Mouse (Mus musculus) spleen, embryonic (tissue): ENCODE measurements around the gene Clspn.
"Not testable (repeated sequence)": the region's sequence is repeated elsewhere in the genome, so short reads cannot be mapped to it uniquely, and the experiment has no call there.

Experiments used
- CTCF ChIA-PET: fragments of 350-600 bp; sonication (Branson Sonifier 250); formaldehyde crosslinking; loops from one replicate; lab custom pipeline; 2022; lab: Charles Lee

Clspn gene

GRCm38 (mm10) chr4:126556809-126557711 lies at the start of gene Clspn:
Clspn (plus strand) TSS chr4:126556935.
- CTCF ChIA-PET, result interaction anchor here (0.6 kb wide), 1 partner anchor 281 kb away, joined by 8 read pairs; no protein-coding TSS in a partner anchor

DNA sequence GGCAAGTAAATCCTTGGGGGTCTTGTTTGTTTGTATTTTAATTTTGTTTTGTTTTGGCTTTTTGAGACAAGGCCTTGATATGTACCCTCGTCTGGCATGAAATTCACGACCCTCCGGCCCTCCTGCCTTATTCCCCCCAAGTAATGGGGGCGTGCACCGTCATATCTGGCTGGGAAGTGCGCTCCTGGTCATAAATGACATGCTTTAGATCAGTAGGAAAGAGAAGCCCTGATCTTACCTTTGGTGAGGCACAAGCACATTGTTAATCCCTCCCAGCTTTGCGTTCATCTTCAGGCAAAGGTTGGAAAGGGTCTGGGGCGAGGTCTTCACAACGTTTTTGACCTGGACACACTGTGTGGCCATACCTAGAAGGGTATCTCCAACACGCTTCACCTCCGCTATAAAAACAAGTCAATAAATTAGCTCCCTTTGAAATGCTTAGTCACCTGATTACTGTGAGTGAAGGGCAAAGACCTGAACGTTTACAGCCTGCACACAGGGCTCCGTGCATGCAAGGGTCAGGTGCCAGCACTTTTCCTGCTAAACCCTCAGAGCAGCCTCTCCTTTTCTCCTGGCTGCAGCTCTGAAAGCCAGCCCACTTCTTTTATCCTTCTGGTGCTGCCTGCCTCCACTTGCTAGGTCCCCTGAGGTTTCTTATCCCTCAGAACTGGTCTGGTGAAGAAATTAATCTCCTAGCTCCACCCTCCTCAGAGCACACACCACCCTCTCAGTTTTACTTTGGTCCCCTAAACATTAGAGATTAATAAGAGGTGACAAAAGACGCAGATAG lies 48.4 kb upstream of the Clspn start:
- CTCF ChIA-PET, result no interaction called here

- CTCF ChIA-PET, result no interaction called here
Observed at GRCm38 (mm10) chr4:126509072-126509471, 47.7 kb upstream of the Clspn start.

GRCm38 (mm10) chr4:126511013-126511412 lies 45.7 kb upstream of the Clspn start:
- CTCF ChIA-PET, result no interaction called here

- CTCF ChIA-PET, result no interaction called here
Observed at GRCm38 (mm10) chr4:126512308-126513066, 44.2 kb upstream of the Clspn start.

DNA sequence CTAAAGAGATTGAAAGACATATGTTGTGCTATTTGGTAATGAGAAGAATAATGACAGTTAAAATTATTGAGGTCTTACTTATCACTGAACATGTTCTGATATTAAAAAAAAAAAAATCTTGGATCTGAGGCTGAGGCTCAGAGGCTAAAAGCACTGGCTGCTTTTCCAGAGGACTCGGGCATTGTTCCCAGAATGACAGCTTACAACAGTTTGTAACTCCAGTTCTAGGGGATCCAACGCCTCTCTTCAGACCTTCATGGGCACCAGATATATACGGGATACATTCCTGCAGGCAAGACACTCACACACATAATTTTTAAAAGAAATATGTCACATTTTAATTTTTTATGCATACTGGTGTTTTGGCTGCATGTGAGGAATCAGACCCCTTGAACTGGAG lies 30.6 kb upstream of the Clspn start:
- CTCF ChIA-PET, result no interaction called here

DNA sequence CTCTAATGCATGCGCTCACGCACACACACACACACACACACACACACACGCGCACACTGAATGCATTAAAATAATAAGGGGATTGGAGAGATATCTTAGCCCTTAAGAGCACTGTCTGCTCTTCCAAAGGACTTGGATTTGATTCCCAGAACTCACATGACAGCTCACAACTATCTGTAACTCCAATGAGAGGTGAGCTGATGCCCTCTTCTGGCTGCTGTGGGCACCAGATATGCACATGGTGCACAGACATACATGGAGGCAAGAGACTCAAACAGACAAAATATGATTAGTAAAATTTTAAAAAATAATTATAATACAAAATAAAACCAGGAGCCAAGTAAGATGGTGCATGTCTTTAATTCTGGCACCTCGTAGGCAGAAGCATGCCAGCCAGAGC lies 29.9 kb upstream of the Clspn start:
- CTCF ChIA-PET, result no interaction called here

DNA sequence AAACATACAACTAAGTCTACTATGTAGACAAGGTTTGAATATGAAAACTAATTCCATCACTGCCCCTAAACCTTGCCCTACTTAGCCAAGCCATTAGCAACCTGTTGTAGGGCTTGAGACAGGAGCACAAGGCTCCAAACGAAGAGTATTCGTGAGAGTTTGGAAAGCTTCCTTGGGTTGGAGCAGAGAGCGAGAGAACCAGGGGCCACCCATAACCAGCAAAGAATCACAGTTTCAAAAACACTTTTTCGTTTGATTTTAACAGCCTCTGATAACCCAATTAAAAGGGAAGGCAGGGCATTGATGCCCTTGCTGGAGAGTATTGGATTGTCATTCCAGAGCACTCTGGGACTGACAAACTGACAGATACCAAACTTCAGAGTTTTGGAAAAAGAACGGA lies 24.4 kb upstream of the Clspn start:
- CTCF ChIA-PET, result interaction anchor here (0.9 kb wide), 1 partner anchor 16 kb away, joined by 3 read pairs; no protein-coding TSS in a partner anchor

GRCm38 (mm10) chr4:126532827-126533728 lies 23.7 kb upstream of the Clspn start, which contains the start of gene Ago4:
Ago4 (minus strand) TSS chr4:126533472.
- CTCF ChIA-PET, result interaction anchor here (0.6 kb wide), 1 partner anchor 13 kb away, joined by 6 read pairs; no protein-coding TSS in a partner anchor

GRCm38 (mm10) chr4:126533729-126534070 lies 23.0 kb upstream of the Clspn start:
- CTCF ChIA-PET, result interaction anchor here (0.6 kb wide), 1 partner anchor 12 kb away, joined by 6 read pairs; no protein-coding TSS in a partner anchor

DNA sequence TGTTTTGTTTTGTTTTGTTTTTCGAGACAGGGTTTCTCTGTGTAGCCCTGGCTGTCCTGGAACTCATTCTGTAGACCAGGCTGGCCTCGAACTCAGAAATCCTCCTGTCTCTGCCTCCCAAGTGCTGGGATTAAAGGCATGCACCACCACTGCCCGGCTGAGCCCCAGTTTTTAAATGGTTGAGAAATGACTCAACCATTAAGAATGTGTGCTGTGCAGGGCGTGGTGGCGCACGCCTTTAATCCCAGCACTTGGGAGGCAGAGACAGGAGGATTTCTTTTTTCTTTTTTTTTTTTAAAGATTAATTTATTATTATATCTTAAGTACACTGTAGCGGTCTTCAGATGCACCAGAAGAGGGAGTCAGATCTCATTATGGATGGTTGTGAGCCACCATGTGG lies 21.1 kb upstream of the Clspn start:
- CTCF ChIA-PET, result not testable (repeated sequence)

DNA sequence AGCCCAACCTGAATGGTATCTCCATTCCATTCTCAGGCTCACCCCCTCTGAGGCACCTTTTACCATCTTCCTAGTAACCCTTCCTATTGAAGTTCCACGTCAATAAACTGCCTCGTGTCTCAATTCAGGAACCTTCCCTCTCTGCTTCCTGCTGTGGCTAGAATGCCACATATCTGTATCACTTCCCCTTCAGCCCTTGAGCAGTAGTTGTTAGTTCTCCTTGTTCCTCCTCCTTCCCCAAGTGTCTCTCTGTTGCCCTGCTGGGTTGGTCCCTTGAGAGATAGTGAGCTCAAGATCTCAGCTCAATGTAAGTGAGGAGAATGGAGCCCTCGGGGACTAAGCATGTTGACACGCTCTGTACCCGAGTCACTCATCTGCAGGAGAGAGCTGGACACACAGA lies 19.9 kb upstream of the Clspn start:
- CTCF ChIA-PET, result no interaction called here

DNA sequence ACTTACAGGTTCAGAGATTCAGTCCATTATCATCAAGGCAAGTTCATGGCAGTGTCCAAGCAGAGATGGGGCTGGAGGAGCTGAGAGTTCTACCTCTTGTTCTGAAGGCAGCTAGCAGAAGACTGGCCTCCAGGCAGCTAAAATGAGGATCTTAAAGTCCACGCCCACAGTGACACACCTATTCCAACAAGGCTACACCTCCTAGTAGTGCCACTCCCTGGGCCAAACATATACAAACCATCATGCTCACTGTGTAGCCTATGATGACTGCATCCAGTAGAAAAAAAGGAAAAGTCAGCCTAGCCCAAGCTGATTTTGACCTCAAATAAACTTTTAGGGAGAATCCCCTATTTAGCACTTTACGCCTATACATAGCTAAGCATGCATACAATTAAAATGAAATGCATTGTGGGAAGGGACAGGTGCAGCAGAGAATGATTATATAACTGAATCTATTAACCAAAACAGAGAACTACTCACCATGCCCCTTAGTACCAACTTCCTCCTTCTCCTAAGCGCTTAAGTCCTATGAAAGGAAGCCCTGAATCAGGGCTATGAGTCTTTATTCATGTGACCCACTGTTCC lies 16.2 kb upstream of the Clspn start:
- CTCF ChIA-PET, result interaction anchor here (0.6 kb wide), 1 partner anchor 201 kb away, joined by 3 read pairs; no protein-coding TSS in a partner anchor

DNA sequence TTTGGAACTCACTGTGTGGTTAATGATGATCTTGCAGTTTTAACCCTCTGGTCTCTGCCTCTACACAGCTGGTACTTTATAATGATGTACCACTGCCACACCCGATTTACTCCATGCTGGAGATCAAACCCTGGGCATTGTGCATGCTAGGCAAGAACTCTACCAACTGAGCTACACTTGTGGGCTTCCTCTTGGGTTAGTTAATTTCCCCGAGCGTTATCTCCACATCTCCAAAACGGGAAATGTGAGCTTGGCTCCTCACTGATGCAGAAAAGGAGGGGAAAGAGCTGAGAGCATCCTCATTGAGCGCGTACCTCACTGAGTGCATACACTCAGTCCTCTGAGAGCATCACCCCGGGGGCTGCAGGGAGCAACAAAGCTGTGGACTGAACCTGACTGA lies 13.9 kb upstream of the Clspn start:
- CTCF ChIA-PET, result no interaction called here

DNA sequence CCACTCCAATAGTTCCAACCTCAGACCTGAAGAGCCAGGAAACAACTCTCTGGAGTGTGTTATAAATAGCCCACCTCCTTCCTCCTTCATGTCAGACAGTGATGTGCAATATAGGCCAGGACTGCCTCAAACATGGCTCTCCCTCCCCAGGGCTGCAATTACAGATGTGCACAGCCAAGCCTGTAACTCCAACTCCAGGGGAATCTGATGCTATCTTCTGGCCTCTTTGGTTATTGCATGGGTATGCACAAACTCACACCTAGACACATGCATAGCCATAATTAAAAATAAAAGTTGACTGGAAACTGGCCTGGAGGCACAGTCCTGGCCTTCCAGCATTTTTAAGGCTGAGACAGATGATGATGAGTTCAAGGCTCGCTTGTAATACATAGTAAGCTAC lies 11.7 kb upstream of the Clspn start:
- CTCF ChIA-PET, result no interaction called here

- CTCF ChIA-PET, result interaction anchor here (0.6 kb wide), 1 partner anchor 12 kb away, joined by 6 read pairs; the partner anchor contains the start of gene Ago4
Observed at GRCm38 (mm10) chr4:126545703-126546102, 11.0 kb upstream of the Clspn start.

DNA sequence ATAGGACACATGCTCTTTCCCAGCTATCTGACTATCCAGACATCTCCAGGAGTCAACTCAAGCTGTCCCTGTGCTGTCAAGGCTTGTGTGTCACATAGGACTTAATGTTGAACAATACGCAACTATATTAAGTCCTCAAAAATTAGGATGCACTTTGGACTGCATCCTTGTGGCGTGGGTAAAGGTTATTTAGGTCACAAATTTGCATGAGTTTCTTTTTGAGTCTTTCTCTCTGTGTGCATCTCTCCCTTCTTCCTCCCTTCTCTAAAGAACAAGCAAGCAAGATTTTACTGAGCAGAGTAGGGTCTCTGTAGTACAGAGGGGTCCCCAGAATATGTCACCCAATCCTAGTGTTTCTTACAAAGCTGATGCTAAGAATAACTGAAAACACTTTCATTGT lies 10.6 kb upstream of the Clspn start:
- CTCF ChIA-PET, result interaction anchor here (0.6 kb wide), 1 partner anchor 13 kb away, joined by 6 read pairs; the partner anchor contains the start of gene Ago4

GRCm38 (mm10) chr4:126552136-126552535 lies 4.6 kb upstream of the Clspn start:
- CTCF ChIA-PET, result no interaction called here

- CTCF ChIA-PET, result no interaction called here
Observed at GRCm38 (mm10) chr4:126553105-126553504, 3.6 kb upstream of the Clspn start.

DNA sequence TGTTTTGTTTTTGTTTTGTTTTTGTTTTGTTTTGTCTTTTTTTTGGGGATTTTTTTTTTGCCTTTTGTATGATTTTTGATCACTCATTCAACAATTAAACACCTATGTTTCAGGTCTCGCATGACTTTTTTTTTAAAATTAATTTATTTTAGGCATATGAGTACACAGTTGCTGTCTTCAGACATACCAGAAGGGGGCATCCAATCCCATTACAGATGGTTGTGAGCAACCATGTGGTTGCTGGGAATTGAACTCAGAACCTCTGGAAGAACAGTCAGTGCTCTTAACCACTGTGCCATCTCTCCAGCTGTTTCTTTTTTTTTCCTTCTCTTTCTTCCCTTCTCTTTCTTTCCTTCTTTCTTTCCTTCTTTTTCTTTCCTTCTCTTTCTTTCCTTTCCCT lies 3.0 kb upstream of the Clspn start:
- CTCF ChIA-PET, result interaction anchor here (0.6 kb wide), 1 partner anchor 20 kb away, joined by 3 read pairs; no protein-coding TSS in a partner anchor
